Mouse (Mus musculus) kidney, postnatal 14 days (tissue): Measurements from ENCODE around the gene Fam163a.
"Not testable (repeated sequence)": the region's sequence is repeated elsewhere in the genome, so short reads cannot be mapped to it uniquely, and the experiment has no call there.

Experiments
- DNase-seq: peaks from one replicate; pipeline ENCODE4 v3.0.0; 2022; ENCODE audit warnings: mixed read lengths

Gene Fam163a

GRCm38 (mm10) chr1:156076474-156076873 lies 128.4 kb downstream of the Fam163a start:
- DNase-seq, result no peak

DNA sequence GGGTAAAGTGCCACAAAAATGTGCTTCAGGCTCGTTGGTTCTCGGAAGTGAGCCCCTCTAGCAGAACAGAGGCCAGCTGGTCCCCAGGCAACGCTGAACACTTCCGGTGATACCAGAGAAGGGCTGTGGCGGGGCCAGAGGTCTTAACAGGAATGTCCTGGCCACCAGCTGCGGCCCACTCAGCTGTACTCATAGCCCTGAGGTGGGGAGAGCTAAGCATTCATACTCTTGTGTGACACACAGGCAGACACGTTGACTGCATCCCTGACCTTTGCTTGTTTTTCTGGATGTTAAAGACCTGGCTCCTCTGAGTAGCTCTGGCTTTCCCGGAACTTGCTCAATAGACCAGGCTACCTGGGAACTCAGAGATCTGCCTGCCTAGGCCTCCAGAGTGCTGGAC lies 130.3 kb downstream of the Fam163a start:
- peak; percentile 73 for DNase-seq

DNA sequence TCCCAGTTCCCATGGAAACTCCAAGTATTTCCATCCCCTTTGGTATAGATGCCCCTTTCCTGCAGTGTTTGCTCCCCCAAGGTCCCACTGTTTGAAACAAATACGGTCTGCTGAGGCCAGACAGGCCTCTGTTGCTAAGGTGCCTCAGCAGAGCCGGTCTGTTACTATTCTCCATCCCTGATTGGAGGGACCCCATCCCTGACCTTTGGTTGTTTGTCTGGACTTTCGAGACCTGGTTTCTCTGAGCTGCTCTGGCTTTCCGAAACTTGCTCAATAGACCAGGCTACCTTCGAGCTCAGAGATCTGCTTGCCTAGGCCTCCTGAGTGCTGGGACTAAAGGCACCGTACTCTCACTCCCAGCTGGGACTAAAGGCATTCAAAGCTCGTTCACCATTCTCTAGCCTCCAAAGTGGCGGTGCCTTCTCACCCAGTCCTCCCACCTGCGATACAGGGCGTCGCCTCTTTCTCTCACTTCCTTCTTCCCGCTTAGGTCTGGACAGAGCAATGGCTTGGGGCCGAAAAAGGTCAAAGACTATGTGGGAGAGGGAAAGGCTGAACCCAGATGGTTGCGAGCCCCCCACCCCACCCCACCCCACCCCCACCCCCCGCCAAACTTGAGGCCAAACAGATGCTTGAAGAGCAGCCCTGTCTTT lies 131.5 kb downstream of the Fam163a start:
- no peak for DNase-seq

- DNase-seq, result no peak
Observed at GRCm38 (mm10) chr1:156070106-156070505, 134.7 kb downstream of the Fam163a start.

DNA sequence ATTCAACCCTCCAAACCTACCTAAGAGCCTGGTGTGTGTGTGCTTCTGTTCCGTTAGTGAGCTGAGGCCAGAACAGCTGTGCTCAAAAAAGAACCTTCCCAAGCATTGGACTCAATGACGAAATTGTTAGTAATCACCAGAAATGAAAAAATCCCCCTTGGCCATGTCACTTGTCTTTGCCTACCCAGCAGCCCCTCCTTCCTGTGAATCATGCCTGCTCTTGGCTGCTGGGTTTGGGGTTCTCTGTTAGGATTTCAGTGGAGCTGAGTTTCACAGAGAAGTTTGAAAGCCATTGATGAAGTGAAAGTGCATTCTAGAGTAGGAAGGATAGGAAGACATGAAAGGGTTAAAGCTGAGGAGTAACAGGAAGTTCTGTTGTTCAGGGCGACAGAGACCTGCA lies 138.7 kb downstream of the Fam163a start:
- no peak for DNase-seq

DNA sequence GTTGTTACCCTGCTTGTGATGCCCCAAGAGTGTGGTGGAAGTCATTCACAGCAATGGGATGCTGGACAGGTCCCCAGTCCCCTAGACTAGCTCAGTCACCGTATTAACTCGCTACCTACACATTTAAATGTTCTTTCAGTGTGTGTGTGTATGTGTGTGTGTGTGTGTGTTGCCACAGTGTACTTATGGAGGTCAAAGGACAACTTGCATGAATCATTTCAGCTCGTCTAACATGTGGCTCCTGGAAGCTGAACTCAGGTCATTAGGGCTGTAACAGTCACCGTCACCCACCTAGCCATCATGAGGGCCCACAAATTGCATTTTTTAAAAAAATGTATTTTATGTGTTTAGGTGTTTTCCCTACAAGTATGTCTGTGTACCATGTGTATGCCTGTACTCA lies 142.6 kb downstream of the Fam163a start:
- DNase-seq, result no peak

DNA sequence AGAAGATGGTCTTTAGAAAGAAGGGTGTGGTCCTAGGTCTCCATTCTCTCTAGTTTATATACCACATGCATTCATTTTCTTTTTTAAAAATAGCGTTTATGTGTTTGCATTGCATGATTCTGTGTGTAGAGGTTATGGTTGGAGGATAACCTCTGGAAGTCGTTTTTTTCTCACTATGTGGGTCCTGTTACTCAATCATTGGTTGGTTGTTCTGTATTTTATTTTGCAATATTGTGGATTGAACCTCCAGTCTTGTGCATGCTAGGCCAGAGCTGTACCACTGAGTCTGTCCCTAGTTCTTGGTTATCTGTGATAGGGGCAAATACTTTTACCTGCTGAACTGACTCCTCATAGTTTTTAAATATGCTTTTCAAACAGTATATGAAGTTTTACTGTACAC lies 146.6 kb downstream of the Fam163a start:
- no peak for DNase-seq

DNA sequence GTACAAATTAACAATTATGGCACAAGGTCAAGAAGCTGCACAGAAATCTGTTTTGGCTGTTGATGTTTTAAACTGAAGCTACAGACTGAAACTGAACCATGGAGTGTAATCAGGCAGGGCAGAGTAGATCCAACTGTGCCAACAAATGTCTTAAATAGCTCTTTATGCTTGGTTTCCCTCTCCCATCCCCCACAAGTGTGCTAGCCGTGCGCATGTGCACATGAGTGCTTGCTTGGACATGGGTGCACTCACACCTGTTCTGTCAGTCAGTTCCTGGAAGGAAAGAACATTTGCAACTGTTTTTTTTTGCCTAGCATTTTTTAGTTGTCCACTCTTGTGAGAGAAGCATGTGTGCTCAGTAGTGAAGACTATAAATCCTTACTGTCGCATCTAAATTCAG lies 158.1 kb downstream of the Fam163a start:
- peak; percentile 56 for DNase-seq

DNA sequence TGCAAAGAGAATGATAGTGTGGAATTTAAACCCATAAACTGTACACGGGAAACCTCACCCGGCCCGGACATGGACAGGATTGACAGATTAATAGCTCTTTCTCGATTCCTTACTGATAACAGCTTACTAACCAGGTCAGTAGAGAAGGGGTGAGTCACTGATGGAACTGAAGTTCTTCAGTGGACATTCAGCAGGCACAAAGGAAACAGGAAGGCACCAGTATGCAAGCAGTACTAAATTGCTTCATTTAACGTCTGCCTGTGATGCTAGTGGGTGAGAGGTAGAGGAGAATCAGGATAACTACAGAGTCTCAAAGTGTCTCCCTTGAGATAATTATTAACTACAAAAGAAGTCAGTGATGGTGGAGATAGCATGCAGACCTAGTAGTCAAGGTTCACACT lies 160.6 kb downstream of the Fam163a start:
- DNase-seq, result no peak

- peak; percentile 71 for DNase-seq
Observed at GRCm38 (mm10) chr1:156043027-156043426, 161.8 kb downstream of the Fam163a start.

GRCm38 (mm10) chr1:156042481-156042880 lies 162.3 kb downstream of the Fam163a start:
- no peak for DNase-seq

GRCm38 (mm10) chr1:156041451-156042241 lies 163.2 kb downstream of the Fam163a start:
- no peak for DNase-seq

GRCm38 (mm10) chr1:156040731-156041401 lies 164.0 kb downstream of the Fam163a start:
- DNase-seq, result peak; percentile 95

DNA sequence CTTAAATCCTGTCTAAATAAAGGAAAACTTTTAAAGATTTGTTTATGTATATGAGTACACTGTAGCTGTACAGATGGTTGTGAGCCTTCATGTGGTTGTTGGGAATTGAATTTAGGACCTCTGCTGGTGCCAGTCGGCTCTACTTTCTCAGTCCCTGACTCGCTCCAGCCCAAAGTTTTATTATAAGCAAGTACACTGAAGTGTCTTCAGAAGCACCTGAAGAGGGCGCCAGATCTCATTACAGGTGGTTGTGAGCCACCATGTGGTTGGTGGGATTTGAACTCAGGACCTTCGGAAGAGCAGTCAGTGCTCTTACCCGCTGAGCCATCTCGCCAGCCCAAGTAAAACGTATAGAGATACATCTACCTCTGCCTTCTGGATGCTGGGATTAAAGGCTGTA lies 164.8 kb downstream of the Fam163a start:
- DNase-seq, result not testable (repeated sequence)

DNA sequence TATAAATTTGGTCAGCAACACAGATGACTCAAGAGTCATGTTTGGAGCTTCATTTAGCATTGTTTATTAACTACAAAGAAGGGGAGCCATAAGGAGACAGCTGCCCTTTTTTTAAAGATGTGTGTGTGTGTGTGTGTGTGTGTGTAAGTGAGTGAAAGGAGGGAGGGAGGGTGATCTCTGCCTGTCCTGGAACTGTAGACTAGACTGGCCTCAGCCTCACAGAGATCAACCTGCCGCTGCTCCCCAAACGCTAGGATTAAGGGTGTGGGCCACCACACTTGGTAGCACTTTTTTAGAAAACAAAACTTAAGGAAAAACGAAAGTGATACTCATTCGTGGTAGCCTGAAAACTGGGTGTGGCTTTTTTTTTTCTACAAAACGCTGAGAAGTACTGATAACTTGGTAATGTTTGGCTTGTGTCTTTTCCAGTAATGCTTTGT lies 167.7 kb downstream of the Fam163a start:
- DNase-seq, result peak; percentile 35

GRCm38 (mm10) chr1:156035930-156036737 lies 168.7 kb downstream of the Fam163a start, which contains the start of gene Tor1aip1:
Tor1aip1 (minus strand) TSS chr1:156036480.
- DNase-seq, result peak; percentile 98

DNA sequence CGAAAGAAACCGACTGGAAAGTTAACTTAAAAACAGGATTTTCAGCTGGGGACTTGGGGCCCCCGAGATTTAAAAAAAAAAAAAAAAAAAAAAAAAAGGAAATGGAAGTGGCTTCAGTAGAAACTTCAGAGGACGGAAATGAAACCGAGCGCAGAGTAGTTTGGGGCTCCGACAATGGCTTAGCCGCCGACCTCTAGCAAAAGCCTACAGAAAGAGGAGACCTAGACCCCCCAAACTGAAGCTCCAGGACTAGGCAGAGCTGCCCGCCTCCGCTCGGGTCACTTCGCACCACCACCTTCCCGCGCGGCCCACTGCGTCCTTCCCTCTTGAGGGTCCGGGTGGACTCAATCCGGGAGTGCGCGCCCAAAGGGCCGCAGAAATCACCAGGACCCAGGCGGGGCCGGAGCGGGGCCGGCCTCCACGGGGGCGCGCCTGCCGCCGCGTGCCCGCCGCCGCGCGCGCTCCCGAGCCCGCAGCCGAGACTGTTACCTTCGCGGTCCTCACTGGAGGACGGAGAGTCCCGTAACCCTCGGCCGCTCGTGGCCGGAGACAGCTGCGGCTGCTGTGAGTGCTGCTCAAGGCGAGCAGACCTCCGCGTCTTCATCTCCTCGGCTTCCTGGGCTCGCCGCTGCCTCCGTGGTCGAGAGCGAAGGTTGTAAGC lies 169.4 kb downstream of the Fam163a start, which contains the start of gene Tor1aip2:
Gene Tor1aip2, plus strand, starts transcription at position 135 of the 661 bp plus-strand sequence.
- DNase-seq, result peak; percentile 92

DNA sequence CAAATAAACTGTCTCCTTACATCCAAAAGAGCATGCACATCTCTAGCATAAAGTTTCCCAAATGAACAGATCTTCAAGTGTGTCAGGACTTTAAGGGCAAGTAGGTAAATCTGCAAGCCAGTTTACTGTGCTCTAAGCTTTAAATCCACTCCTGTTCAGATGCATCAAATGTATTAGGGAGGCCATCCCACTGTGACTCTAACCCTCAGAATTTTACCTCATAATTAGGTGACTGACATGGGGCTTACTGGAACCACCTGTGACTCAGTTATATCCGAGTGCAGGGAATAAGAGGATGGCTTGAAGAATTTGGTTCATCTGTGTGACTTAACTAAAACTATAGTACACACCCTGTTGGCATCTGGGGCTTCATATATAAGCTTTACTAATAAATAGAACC lies 170.2 kb downstream of the Fam163a start:
- DNase-seq, result no peak

- no peak for DNase-seq
Observed at GRCm38 (mm10) chr1:156033921-156034320, 170.9 kb downstream of the Fam163a start.

DNA sequence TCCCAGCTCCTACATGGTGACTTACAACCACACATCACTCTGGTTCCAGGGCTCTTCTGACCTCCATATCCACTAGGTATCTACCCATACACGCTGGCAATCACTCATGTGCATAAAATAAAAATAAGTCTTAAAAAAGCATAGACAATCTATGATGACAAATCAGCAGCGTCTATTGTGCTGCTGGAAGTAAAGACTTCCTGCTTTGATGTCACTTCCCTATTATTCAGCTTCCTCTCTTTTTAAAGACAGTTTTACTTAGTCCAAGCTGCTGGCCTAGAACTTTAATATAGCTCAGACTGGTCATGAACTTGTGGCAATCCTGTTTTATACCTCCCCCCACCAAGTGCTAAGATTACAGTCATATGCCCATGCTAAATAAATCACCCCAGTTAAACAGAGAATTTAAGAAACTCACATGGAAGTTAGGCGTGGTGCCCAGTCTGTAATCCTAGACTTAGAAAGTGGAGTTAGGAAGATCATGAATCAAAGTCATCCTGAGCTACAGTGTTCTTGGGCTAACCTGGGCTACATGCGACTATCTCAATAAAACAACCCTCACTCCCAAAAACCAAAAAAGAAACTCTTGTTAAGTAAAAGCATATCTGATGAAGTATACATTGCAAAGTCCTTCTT lies 176.4 kb downstream of the Fam163a start:
- no peak for DNase-seq

- no peak for DNase-seq
Observed at GRCm38 (mm10) chr1:156027849-156028248, 177.0 kb downstream of the Fam163a start.
